Mouse (Mus musculus): ENCODE measurements at regions not wholly inside any gene's neighbourhood (a gene's known extent, or its start where the extent isn't known, plus 50 kb on each side); places are given as distances from the start of the nearest gene placed in this dataset.

- Histone ChIP-seq H3K27me3 (no peaks in the 10 kb centered on the region), H3K36me3 (no peaks in the 10 kb centered on the region)
- ATAC-seq (ENCODE audit: low FRiP score): no peak
Measured at GRCm38 (mm10) chr11:39298782-39299181, 1396.2 kb downstream of the Mat2b start.

GRCm38 (mm10) chr11:39255425-39255824, 1439.6 kb downstream of the Mat2b start:
- Histone ChIP-seq H3K27me3 (no peaks in the 10 kb centered on the region), H3K4me1 (replicated peaks) (no peaks in the 10 kb centered on the region), H3K4me2 (no peak overlapping the region), H3K9me3 (no peaks in the 10 kb centered on the region), H3K4me3 (no peak overlapping the region), H3K9ac (no peak overlapping the region), H3K36me3 (no peaks in the 10 kb centered on the region), H3K27ac (no peak overlapping the region)
- 60% methylated on average over 1 of the region's 1 CpGs for WGBS
- ATAC-seq (ENCODE audit: low FRiP score): no peak

More at GRCm38 (mm10) chr11:39298782-39299181, 1396.2 kb downstream of the Mat2b start:
- Histone ChIP-seq H3K9ac (no peak overlapping the region), H3K4me1 (replicated peaks) (no peaks in the 10 kb centered on the region), H3K4me3 (no peak overlapping the region), H3K4me2 (no peak overlapping the region), H3K9me3 (no peaks in the 10 kb centered on the region), H3K27ac (no peak overlapping the region)

- Histone ChIP-seq H3K27me3 (no peaks in the 10 kb centered on the region), H3K9me3 (no peaks in the 10 kb centered on the region), H3K36me3 (no peaks in the 10 kb centered on the region), H3K9ac (no peak overlapping the region), H3K4me1 (replicated peaks) (peaks cover 3% of the 10 kb centered on the region; the same call in 1 of the 2 replicates), H3K4me3 (no peak overlapping the region), H3K27ac (peak overlapping the region; percentile 35; the same call in 1 of the 2 replicates), H3K4me2 (no peak overlapping the region)
- ATAC-seq (ENCODE audit: low FRiP score): peak; percentile 79
- WGBS: 29% methylated on average over 6 of the region's 6 CpGs
Measured at GRCm38 (mm10) chr11:39228335-39228734, 1466.7 kb downstream of the Mat2b start.

- WGBS: 64% methylated on average over 2 of the region's 2 CpGs
- no peak for ATAC-seq (ENCODE audit: low FRiP score)
- H3K27me3 ChIP-seq: no peaks in the 10 kb centered on the region
Measured at GRCm38 (mm10) chr11:39224696-39225095, 1470.3 kb downstream of the Mat2b start.

GRCm38 (mm10) chr11:39223397-39223796, 1471.6 kb downstream of the Mat2b start:
- Histone ChIP-seq H3K9ac (no peak overlapping the region), H3K27me3 (no peaks in the 10 kb centered on the region), H3K27ac (no peak overlapping the region), H3K4me1 (replicated peaks) (peaks cover 1% of the 10 kb centered on the region; the same call in 1 of the 2 replicates), H3K4me3 (no peak overlapping the region), H3K36me3 (no peaks in the 10 kb centered on the region), H3K4me2 (no peak overlapping the region), H3K9me3 (no peaks in the 10 kb centered on the region)
- 51% methylated on average over 2 of the region's 2 CpGs for WGBS
- no peak for ATAC-seq (ENCODE audit: low FRiP score)

More at GRCm38 (mm10) chr11:39224696-39225095, 1470.3 kb downstream of the Mat2b start:
- Histone ChIP-seq H3K4me1 (replicated peaks) (peaks cover 3% of the 10 kb centered on the region; the same call in 1 of the 2 replicates), H3K9me3 (no peaks in the 10 kb centered on the region), H3K4me2 (no peak overlapping the region), H3K9ac (no peak overlapping the region), H3K4me3 (no peak overlapping the region), H3K27ac (no peak overlapping the region), H3K36me3 (no peaks in the 10 kb centered on the region)
